Mouse (Mus musculus) limb, embryonic 11.5 days (tissue): ENCODE measurements around the gene Grwd1. TPM values are rescaled to one million over a fixed set of nuclear protein-coding genes. Genes with fewer than 3 reads are reported as not detected.

Experiments
- ATAC-seq: fragments of 200-750 bp; cut with Nextera tagmentation; 2 replicates; pipeline ENCODE4 v1.8.0; 2017; ENCODE audit warnings: low read depth; ENCODE audit not compliant: insufficient number of reproducible peaks, low FRiP score, low TSS enrichment
- DNase-seq: peaks from one replicate; pipeline ENCODE4 v3.0.0-alpha.2; 2015; ENCODE audit warnings: low spot score
- H3K27ac ChIP-seq: fragments of 300-500 bp; sonication (generic); replicated peaks from 2 replicates; pipeline ENCODE4 v1.5.1; 2014; ENCODE audit warnings: low read depth, mild to moderate bottlenecking, low read length
- H3K27me3 ChIP-seq: fragments of 300-500 bp; sonication (generic); 2 replicates; pipeline ENCODE4 v1.6.1; 2014; ENCODE audit warnings: mild to moderate bottlenecking, low read length, mixed read lengths; ENCODE audit not compliant: control insufficient read depth, insufficient read depth
- H3K36me3 ChIP-seq: fragments of 300-500 bp; sonication (generic); 2 replicates; pipeline ENCODE4 v1.6.1; 2014; ENCODE audit warnings: mild to moderate bottlenecking, low read length, moderate library complexity, mixed read lengths; ENCODE audit not compliant: control insufficient read depth, insufficient read depth
- H3K4me1 ChIP-seq: fragments of 300-500 bp; sonication (generic); 2 replicates; pipeline ENCODE4 v1.6.1; 2014; ENCODE audit warnings: low read length, mixed read lengths; ENCODE audit not compliant: control insufficient read depth, insufficient read depth
- H3K4me2 ChIP-seq: fragments of 300-500 bp; sonication (generic); 2 replicates; pipeline ENCODE4 v1.6.1; 2014; ENCODE audit warnings: low read depth, mild to moderate bottlenecking, moderate library complexity; ENCODE audit not compliant: severe bottlenecking
- H3K4me3 ChIP-seq: fragments of 300-500 bp; sonication (generic); 2 replicates; pipeline ENCODE4 v1.5.1; 2014; ENCODE audit warnings: low read depth, low read length
- H3K9ac ChIP-seq: fragments of 300-500 bp; sonication (generic); 2 replicates; pipeline ENCODE4 v1.6.1; 2014; ENCODE audit warnings: mild to moderate bottlenecking, low read length
- H3K9me3 ChIP-seq: fragments of 300-500 bp; sonication (generic); 2 replicates; pipeline ENCODE4 v1.6.1; 2016; ENCODE audit warnings: low read length; ENCODE audit not compliant: control insufficient read depth
- WGBS: fragments of 180-500 bp; shearing (Covaris S2); extraction: QIAGEN DNeasy Blood & Tissue Kit; methylation state at CpG from one replicate; pipeline ENCODE4 v1.1.7; 2014; 5-methylcytosine and 5-hydroxymethylcytosine counted together
- polyA plus RNA-seq: library from polyadenylated mRNA; unstranded; fragments of >200 nt; fragmentation: Nextera tagmentation; extraction: Ambion mirVana; gene quantifications from 2 replicates; pipeline ENCODE4 v1.2.1, GENCODE M21; 2014

The Grwd1 gene
- polyA plus RNA-seq, 1 experiment from 2014 or later: 94.3 TPM

DNA sequence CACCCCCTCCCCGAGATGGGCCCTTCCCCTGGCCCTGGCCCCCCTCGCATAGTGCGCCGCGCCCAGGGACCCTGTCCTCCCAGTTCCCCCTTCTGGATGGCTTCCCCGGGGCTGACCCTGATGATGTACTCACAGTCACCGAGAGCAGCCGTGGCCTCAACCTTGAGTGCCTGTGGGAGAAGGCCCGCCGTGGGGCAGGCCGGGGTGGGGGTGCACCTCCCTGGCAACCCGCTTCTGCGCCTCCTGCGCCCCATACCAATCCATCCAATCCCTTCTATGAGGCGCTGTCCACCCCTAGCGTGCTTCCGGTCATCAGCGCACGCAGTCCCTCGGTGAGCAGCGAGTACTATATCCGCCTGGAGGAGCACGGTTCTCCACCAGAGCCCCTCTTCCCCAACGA lies 37.5 kb downstream of the Grwd1 start:
- WGBS: 82% methylated on average over 24 of the region's 24 CpGs
- Histone ChIP-seq H3K27me3 (peaks cover 10% of the 10 kb centered on the region), H3K4me3 (no peak overlapping the region), H3K36me3 (peaks cover 5% of the 10 kb centered on the region), H3K4me1 (peaks cover 7% of the 10 kb centered on the region; the same call in 1 of the 2 replicates), H3K4me2 (no peak overlapping the region), H3K9ac (no peak overlapping the region), H3K27ac (no peak overlapping the region), H3K9me3 (no peaks in the 10 kb centered on the region)
- no peak for ATAC-seq
- no peak for DNase-seq

DNA sequence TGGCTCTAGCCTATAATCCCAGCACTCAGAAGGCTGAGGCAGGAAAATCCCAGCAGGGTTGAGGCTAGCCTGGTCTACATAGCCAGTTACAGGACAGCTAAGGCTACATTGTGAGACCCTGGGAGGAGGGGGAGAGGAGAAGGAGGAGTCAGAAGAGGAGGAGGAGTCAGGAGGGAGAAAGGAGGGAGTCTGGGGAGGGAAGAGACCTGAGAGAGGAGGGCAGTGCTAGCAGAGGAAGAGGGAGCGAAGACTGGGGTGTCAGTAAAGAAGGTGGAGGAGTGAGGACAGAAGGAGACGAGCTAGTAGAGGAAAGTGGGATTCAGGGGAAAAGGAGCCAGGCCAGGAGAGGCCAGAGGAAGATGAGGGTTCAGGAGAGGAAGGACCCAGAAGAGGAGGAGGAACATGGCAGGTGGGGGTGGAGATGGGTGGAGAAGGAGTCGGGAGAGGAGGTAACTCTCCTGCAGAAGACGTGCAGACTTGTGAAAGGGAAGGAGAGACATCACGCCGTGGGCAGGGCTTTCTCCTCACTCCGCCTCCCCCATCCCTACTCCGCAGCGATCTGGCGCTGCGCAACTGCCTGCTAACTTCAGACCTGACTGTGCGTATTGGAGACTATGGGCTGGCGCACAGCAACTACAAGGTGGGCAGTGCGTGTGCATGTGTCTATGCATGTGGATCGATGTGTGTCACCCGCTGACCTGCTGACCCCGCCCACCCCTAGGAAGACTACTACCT lies 38.8 kb downstream of the Grwd1 start:
- 76% methylated on average over 17 of the region's 17 CpGs for WGBS
- no peak for DNase-seq
- ATAC-seq: peak; percentile 31; the same call in 1 of the 2 replicates
- Histone ChIP-seq H3K4me3 (no peak overlapping the region), H3K4me1 (peaks cover 6% of the 10 kb centered on the region), H3K9me3 (no peaks in the 10 kb centered on the region), H3K27me3 (peaks cover 2% of the 10 kb centered on the region), H3K27ac (no peak overlapping the region), H3K9ac (no peak overlapping the region), H3K4me2 (no peak overlapping the region), H3K36me3 (peaks cover 5% of the 10 kb centered on the region)

- Histone ChIP-seq H3K27me3 (no peaks in the 10 kb centered on the region), H3K4me3 (no peak overlapping the region), H3K36me3 (peaks cover 5% of the 10 kb centered on the region), H3K27ac (no peak overlapping the region), H3K4me2 (no peak overlapping the region), H3K9me3 (no peaks in the 10 kb centered on the region), H3K4me1 (peaks cover 12% of the 10 kb centered on the region), H3K9ac (no peak overlapping the region)
- 79% methylated on average over 6 of the region's 6 CpGs for WGBS
- ATAC-seq (no peak), DNase-seq (no peak)
Observed at GRCm38 (mm10) chr7:45790721-45791120, 40.0 kb downstream of the Grwd1 start.

GRCm38 (mm10) chr7:45787642-45788041 lies 43.1 kb downstream of the Grwd1 start:
- Histone ChIP-seq H3K4me1 (peaks cover 23% of the 10 kb centered on the region), H3K4me2 (peak overlapping the region; percentile 90; the same call in 1 of the 2 replicates), H3K9me3 (no peaks in the 10 kb centered on the region), H3K27me3 (0 out of 2 replicates have a peak, but pooled peaks cover 2% of the 10 kb centered on the region), H3K4me3 (no peak overlapping the region), H3K36me3 (no peaks in the 10 kb centered on the region), H3K27ac (no peak overlapping the region), H3K9ac (no peak overlapping the region; the same call in 1 of the 2 replicates)
- WGBS: 83% methylated on average over 22 of the region's 22 CpGs
- DNase-seq: no peak
- no peak for ATAC-seq

DNA sequence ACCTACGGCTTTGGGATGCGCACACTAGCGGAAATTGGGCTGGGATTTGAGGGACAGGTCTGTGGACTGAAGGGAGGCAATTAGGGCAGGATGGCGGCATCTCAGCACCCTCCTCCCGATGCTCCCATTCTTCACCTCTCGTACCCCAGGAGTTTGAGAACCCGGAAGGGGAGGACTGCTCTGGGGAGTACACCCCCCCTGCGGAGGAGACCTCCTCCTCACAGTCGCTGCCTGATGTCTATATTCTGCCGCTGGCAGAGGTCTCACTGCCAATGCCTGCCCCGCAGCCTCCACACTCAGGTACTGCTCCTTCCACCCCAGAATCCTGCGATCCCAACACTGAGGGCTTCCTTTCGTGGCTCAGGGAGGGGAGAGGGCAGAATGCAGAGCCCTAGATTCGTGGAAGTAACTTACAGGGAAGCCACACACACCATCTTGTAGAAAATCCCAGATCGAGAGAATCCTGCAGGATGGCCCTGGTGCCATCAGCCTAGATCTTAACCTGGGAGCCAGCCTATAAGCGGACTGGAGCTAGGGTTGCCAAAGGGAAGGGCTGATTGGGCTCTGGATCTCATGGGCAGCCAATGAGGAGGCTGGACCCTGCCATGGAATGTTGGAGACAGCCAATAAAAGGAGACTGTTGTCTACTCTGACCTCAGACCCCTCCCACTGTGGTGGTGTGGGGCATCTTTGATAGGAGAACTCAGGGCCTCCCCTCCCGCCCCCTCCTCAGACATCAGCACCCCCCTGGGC lies 43.9 kb downstream of the Grwd1 start:
- DNase-seq (peak; percentile 73), ATAC-seq (peak; percentile 29; the same call in 1 of the 2 replicates)
- H3K27me3 ChIP-seq: 0 out of 2 replicates have a peak, but pooled peaks cover 2% of the 10 kb centered on the region
- no peaks in the 10 kb centered on the region for H3K9me3 ChIP-seq
- H3K4me2 ChIP-seq: peak overlapping the region; percentile 90
- H3K36me3 ChIP-seq: no peaks in the 10 kb centered on the region
- peaks cover 23% of the 10 kb centered on the region for H3K4me1 ChIP-seq
- H3K4me3 ChIP-seq: peak overlapping the region; percentile 96
- 7% methylated on average over 17 of the region's 17 CpGs for WGBS
- 0 out of 2 replicates have a peak overlapping the region, but pooled peaks have one; percentile 10 for H3K27ac ChIP-seq
- H3K9ac ChIP-seq: peak overlapping the region; percentile 52

DNA sequence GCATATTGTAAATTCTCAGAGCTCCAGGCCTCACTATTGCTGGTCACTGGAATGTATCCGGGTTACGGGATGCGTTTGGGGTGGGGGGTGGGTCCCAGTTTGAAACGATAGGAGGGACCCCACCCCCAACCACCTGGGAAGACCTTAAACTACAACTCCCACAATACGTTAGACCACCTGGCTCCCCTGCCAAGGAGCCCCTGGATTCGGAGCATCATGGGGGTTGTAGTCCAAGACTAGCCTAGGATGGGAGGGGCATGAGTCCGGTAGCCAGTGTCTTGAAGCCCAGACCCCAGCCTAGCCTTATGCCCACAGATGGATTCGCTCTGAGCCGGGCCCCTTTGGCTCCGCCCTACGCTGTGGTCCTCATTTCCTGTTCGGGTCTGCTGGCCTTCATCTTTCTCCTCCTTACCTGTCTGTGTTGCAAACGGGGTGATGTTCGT lies 44.6 kb downstream of the Grwd1 start:
- WGBS: under 1% methylated on average over 14 of the region's 14 CpGs
- H3K27ac ChIP-seq: peak overlapping the region; percentile 70
- ATAC-seq (peak; percentile 84), DNase-seq (peak; percentile 86)
- peak overlapping the region; percentile 90 for H3K4me2 ChIP-seq
- peak overlapping the region; percentile 96 for H3K4me3 ChIP-seq
- no peaks in the 10 kb centered on the region for H3K9me3 ChIP-seq
- H3K9ac ChIP-seq: peak overlapping the region; percentile 72
- 0 out of 2 replicates have a peak, but pooled peaks cover 2% of the 10 kb centered on the region for H3K27me3 ChIP-seq
- peaks cover 23% of the 10 kb centered on the region for H3K4me1 ChIP-seq
- H3K36me3 ChIP-seq: no peaks in the 10 kb centered on the region

- peaks cover 23% of the 10 kb centered on the region for H3K4me1 ChIP-seq
Observed at GRCm38 (mm10) chr7:45785388-45786135, 45.2 kb downstream of the Grwd1 start.

More at GRCm38 (mm10) chr7:45785388-45786135, 45.2 kb downstream of the Grwd1 start:
- H3K4me3 ChIP-seq: peak overlapping the region; percentile 96
- peak overlapping the region; percentile 70 for H3K27ac ChIP-seq
- no peaks in the 10 kb centered on the region for H3K9me3 ChIP-seq
- 0% methylated on average over 38 of the region's 42 CpGs for WGBS
- H3K9ac ChIP-seq: peak overlapping the region; percentile 72
- H3K4me2 ChIP-seq: peak overlapping the region; percentile 90
- ATAC-seq (peak; percentile 28; the same call in 1 of the 2 replicates), DNase-seq (peak; percentile 65)
- H3K36me3 ChIP-seq: no peaks in the 10 kb centered on the region
- 0 out of 2 replicates have a peak, but pooled peaks cover 2% of the 10 kb centered on the region for H3K27me3 ChIP-seq
